Mouse (Mus musculus) liver, postnatal 0 days (tissue): ENCODE measurements around the gene Olfr485.

ENCODE experiments used
- CTCF ChIP-seq: sonication (generic); IDR thresholded peaks from 2 replicates; pipeline ENCODE4 v1.5.1; 2016; ENCODE audit warnings: antibody characterized with exemption, low read depth
- EP300 ChIP-seq: IDR thresholded peaks from 2 replicates; pipeline ENCODE4 v1.6.1; 2016; ENCODE audit warnings: antibody characterized with exemption, low read depth, mild to moderate bottlenecking

GRCm38 (mm10) chr7:108120681-108121080 is 39.0 kb downstream of the Olfr485 start:
- TF ChIP-seq CTCF (no peak), EP300 (no peak)
